Mouse (Mus musculus): ENCODE measurements at regions not wholly inside any gene's neighbourhood (a gene's known extent, or its start where the extent isn't known, plus 50 kb on each side); places are given as distances from the start of the nearest gene placed in this dataset.

DNA sequence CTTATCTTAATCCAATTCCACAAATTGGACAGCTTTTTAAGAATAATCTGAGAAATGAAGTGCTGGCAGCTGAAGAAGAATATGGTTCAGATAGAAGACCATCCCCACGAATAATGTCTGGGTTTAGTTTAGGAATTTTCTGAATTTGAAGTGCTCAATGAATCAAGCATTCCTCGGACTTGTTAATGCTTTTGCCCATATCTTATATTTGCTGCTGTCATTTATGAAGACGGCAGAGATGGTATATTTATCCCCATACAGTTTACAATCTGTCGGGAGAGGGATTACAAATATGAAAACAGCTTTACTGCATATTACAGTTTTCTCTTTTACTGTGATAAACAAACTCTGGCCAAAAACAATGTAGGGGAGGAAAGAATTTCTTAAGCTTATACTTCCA, 194.3 kb downstream of the Slc30a10 start:
- H3K36me3 ChIP-seq (ENCODE audit: control insufficient read depth, insufficient read depth, low read length), result no peaks in the 10 kb centered on the region

DNA sequence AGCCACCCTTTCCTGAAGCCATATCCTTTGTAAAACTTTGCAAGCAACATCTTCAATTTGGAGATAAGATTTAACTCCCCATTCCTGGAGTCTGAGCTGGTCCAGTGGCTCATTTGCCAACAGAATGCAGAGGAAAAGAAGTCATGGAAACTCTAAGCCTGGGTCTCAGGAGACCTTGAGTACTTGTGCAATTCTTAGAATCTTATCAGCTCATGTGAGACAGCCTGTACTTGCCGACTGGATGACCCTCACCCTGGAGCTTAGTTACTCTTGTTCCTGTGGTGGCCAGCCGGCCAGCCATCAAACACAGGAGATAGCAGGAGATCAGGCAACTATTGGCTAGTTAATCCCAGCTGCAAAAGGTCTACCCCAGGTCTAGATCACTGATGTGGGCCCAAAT, 196.3 kb downstream of the Slc30a10 start:
- Histone ChIP-seq H3K4me1 (ENCODE audit: control insufficient read depth, insufficient read depth, low read length) (no peaks in the 10 kb centered on the region), H3K27ac (ENCODE audit: control insufficient read depth, insufficient read depth, low read depth, low read length) (no peak overlapping the region), H3K4me3 (ENCODE audit: control insufficient read depth, low read depth, low read length) (no peak overlapping the region), H3K36me3 (ENCODE audit: control insufficient read depth, insufficient read depth, low read length) (no peaks in the 10 kb centered on the region), H3K27me3 (ENCODE audit: control insufficient read depth, insufficient read depth, low read length) (no peaks in the 10 kb centered on the region)
- TF ChIP-seq CTCF (IDR thresholded peaks at IDR 0.05; ENCODE audit: control insufficient read depth, insufficient read depth, insufficient replicate concordance, low read depth, low read length) (no peak), POLR2A (IDR thresholded peaks at IDR 0.05; ENCODE audit: control insufficient read depth, low read depth, low read length) (no peak)

More for the DNA sequence above, 194.3 kb downstream of the Slc30a10 start:
- H3K4me1 ChIP-seq (ENCODE audit: control insufficient read depth, insufficient read depth, low read length), result no peaks in the 10 kb centered on the region
- H3K4me3 ChIP-seq (ENCODE audit: control insufficient read depth, low read depth, low read length), result no peak overlapping the region
- TF ChIP-seq POLR2A (IDR thresholded peaks at IDR 0.05; ENCODE audit: control insufficient read depth, low read depth, low read length) (no peak), CTCF (IDR thresholded peaks at IDR 0.05; ENCODE audit: control insufficient read depth, insufficient read depth, insufficient replicate concordance, low read depth, low read length) (no peak)
- no peaks in the 10 kb centered on the region for H3K27me3 ChIP-seq (ENCODE audit: control insufficient read depth, insufficient read depth, low read length)
- H3K27ac ChIP-seq (ENCODE audit: control insufficient read depth, insufficient read depth, low read depth, low read length), result no peak overlapping the region

DNA sequence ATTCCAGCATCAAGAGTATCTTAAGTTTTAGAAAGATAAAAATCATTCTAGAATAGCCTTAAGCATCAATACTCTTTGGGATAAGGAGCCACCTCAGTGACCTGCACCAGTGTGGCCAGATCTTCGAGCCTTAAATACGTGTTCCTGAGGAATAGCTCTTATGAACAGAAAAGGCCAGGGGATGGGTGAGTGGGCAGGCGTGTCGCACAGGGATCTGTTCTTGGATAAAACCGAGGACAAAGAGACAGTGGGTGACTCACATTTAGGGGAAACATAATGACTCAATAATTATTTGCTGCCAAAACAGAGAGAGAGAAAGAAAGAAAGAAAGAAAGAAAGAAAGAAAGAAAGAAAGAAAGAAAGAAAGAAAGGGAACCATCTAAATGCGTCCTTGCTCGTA, 200.4 kb downstream of the Slc30a10 start:
- H3K4me1 ChIP-seq (ENCODE audit: control insufficient read depth, insufficient read depth, low read length), result no peaks in the 10 kb centered on the region
- no peak for TF ChIP-seq POLR2A (IDR thresholded peaks at IDR 0.05; ENCODE audit: control insufficient read depth, low read depth, low read length)
- no peak for TF ChIP-seq CTCF (IDR thresholded peaks at IDR 0.05; ENCODE audit: control insufficient read depth, insufficient read depth, insufficient replicate concordance, low read depth, low read length)
- no peak overlapping the region for H3K4me3 ChIP-seq (ENCODE audit: control insufficient read depth, low read depth, low read length)
- no peaks in the 10 kb centered on the region for H3K36me3 ChIP-seq (ENCODE audit: control insufficient read depth, insufficient read depth, low read length)
- no peaks in the 10 kb centered on the region for H3K27me3 ChIP-seq (ENCODE audit: control insufficient read depth, insufficient read depth, low read length)
- no peak overlapping the region for H3K27ac ChIP-seq (ENCODE audit: control insufficient read depth, insufficient read depth, low read depth, low read length)

DNA sequence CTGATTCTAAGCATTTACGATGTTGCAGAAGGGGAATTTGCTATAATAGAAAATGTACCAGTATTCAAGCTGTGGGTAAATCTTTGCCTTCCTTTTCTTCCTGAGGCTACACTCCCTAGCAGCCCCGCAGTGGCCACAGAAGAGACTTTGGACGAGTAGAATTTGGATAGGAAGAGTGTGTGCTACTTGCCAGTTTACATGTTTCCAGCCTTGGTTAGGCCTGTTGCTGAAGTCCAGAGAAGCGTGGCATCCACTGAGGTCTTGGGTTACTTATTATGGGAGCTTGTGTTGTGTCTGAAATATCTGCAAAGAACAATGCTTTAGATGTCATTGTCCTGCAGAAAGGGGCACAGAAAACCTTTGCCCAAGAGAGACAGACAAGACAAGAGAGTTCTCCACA, 200.8 kb downstream of the Slc30a10 start:
- no peak overlapping the region for H3K27ac ChIP-seq (ENCODE audit: control insufficient read depth, insufficient read depth, low read depth, low read length)
- no peak for TF ChIP-seq POLR2A (IDR thresholded peaks at IDR 0.05; ENCODE audit: control insufficient read depth, low read depth, low read length)
- no peak for TF ChIP-seq CTCF (IDR thresholded peaks at IDR 0.05; ENCODE audit: control insufficient read depth, insufficient read depth, insufficient replicate concordance, low read depth, low read length)

DNA sequence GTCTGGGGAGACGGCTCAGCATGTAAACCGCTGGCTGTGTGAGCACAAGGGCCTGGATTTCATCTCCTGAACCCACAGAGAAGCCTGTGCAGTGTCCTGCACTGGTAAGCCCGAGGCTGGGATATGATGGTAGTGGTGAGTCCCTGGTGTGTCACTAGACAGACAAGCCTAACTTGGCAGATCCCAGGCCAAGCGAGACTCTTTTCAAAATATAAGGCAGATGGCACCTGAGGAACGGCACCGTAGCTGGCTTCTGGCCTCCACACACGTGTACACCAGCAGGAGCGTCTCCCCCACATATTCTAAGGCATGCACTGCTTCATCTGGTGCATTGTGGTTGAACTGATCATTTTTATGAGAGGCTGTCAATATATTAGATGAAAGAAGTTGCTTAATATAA, 202.6 kb downstream of the Slc30a10 start:
- TF ChIP-seq POLR2A (IDR thresholded peaks at IDR 0.05; ENCODE audit: control insufficient read depth, low read depth, low read length) (no peak), CTCF (IDR thresholded peaks at IDR 0.05; ENCODE audit: control insufficient read depth, insufficient read depth, insufficient replicate concordance, low read depth, low read length) (no peak)
- Histone ChIP-seq H3K27me3 (ENCODE audit: control insufficient read depth, insufficient read depth, low read length) (no peaks in the 10 kb centered on the region), H3K4me3 (ENCODE audit: control insufficient read depth, low read depth, low read length) (no peak overlapping the region), H3K36me3 (ENCODE audit: control insufficient read depth, insufficient read depth, low read length) (no peaks in the 10 kb centered on the region), H3K27ac (ENCODE audit: control insufficient read depth, insufficient read depth, low read depth, low read length) (no peak overlapping the region), H3K4me1 (ENCODE audit: control insufficient read depth, insufficient read depth, low read length) (no peaks in the 10 kb centered on the region)

More for the DNA sequence above, 200.8 kb downstream of the Slc30a10 start:
- Histone ChIP-seq H3K4me3 (ENCODE audit: control insufficient read depth, low read depth, low read length) (no peak overlapping the region), H3K36me3 (ENCODE audit: control insufficient read depth, insufficient read depth, low read length) (no peaks in the 10 kb centered on the region), H3K4me1 (ENCODE audit: control insufficient read depth, insufficient read depth, low read length) (no peaks in the 10 kb centered on the region), H3K27me3 (ENCODE audit: control insufficient read depth, insufficient read depth, low read length) (no peaks in the 10 kb centered on the region)

DNA sequence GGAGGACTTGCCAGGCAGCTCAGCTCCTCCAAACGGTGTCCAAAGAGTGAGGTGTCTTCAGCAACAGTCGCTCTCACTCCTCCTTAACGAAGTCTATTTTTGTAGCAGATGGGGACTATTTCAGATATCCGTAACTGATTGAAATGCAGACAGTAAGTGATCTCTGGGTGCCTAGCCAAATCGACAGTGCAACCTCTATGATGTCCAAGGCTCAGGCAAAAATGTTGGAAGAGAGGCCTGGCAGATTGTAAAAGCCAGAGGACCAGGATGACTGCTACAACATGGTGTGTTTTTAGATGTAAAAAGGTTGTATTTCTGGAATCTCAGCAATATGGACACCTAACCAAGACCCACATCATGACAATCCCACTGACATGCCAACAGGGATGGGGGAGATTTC, 204.8 kb downstream of the Slc30a10 start:
- H3K36me3 ChIP-seq (ENCODE audit: control insufficient read depth, insufficient read depth, low read length), result no peaks in the 10 kb centered on the region
- H3K4me1 ChIP-seq (ENCODE audit: control insufficient read depth, insufficient read depth, low read length), result no peaks in the 10 kb centered on the region
- TF ChIP-seq POLR2A (IDR thresholded peaks at IDR 0.05; ENCODE audit: control insufficient read depth, low read depth, low read length), result no peak
- no peak for TF ChIP-seq CTCF (IDR thresholded peaks at IDR 0.05; ENCODE audit: control insufficient read depth, insufficient read depth, insufficient replicate concordance, low read depth, low read length)
- H3K27ac ChIP-seq (ENCODE audit: control insufficient read depth, insufficient read depth, low read depth, low read length), result no peak overlapping the region
- H3K27me3 ChIP-seq (ENCODE audit: control insufficient read depth, insufficient read depth, low read length), result no peaks in the 10 kb centered on the region
- H3K4me3 ChIP-seq (ENCODE audit: control insufficient read depth, low read depth, low read length), result no peak overlapping the region

DNA sequence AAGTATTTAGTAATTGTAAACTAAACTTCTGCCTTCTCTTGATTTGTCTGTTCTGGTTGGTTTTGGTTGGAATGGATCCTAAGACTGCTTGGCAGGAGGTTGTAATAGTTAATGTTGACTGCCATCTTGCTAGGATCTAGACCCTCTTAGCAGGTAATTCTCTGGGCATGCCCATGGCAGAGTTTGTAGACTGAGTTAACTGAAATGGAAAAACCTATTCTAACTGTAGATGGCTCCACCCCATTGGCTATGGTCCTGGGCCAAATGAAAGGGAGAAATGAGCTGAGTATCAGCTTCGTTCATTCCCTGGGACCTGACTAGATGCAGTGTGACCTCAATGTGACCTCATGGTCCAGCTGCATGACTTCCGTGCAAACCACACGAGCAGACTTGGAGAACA, 207.7 kb downstream of the Slc30a10 start:
- H3K4me1 ChIP-seq (ENCODE audit: control insufficient read depth, insufficient read depth, low read length), result no peaks in the 10 kb centered on the region
- no peak for TF ChIP-seq POLR2A (IDR thresholded peaks at IDR 0.05; ENCODE audit: control insufficient read depth, low read depth, low read length)
- no peak overlapping the region for H3K27ac ChIP-seq (ENCODE audit: control insufficient read depth, insufficient read depth, low read depth, low read length)
- no peaks in the 10 kb centered on the region for H3K27me3 ChIP-seq (ENCODE audit: control insufficient read depth, insufficient read depth, low read length)
- no peaks in the 10 kb centered on the region for H3K36me3 ChIP-seq (ENCODE audit: control insufficient read depth, insufficient read depth, low read length)
- H3K4me3 ChIP-seq (ENCODE audit: control insufficient read depth, low read depth, low read length), result no peak overlapping the region

Measured in testis, adult 2 months (tissue).